Mouse (Mus musculus): ENCODE measurements around the gene Gm7137.
"Not testable (repeated sequence)": the region's sequence is repeated elsewhere in the genome, so short reads cannot be mapped to it uniquely, and the experiment has no call there.

The Gm7137 gene

DNA sequence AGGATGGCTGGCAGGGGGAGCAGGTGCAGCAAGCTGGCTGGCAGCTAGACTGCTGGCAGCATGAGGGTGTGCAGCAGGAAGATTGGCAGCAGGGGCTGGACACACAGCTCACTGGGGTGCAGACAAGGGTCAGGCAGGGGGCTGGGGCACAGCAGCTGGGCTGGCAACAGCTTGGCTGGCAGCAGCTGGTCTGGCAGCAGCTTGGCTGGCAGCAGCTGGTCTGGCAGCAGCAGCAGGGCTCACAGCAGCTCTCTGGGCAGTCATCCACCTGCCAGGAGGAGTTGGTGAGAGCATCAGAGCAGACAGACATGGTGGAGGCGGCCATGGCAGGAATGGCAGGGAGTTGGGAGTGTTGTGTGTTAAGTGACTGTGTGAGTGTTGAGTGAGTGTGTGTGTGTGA, at the start of gene Gm7137:
TSS of gene Gm7137 (minus strand) at position 325 of the 400 bp plus-strand sequence.
- not testable (repeated sequence) for DNase-seq (ENCODE audit: low read depth, low spot score)

DNA sequence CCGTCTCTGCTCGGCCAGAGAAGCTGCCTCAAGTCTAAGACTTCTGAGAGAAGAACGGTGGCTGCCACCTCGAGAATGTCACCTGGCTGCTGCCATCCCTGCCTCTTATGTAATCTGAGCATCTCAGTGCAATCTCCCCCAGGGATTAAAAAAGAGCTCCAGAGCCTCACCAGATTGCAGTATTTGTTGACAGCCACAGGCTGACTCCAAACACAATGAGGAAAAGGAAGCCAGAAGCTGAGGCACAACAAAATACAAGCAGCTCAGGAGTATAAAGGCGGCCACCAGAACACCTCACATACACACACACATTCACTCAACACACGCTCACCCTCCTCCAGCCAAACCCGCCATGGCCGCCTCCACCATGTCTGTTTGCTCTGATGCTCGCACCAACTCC, 47.6 kb upstream of the Gm7137 start, which contains the start of gene Krtap10-10:
TSS of gene Krtap10-10 (plus strand) at position 301 of the 400 bp plus-strand sequence.
- DNase-seq (ENCODE audit: low read depth, low spot score): no peak

DNA sequence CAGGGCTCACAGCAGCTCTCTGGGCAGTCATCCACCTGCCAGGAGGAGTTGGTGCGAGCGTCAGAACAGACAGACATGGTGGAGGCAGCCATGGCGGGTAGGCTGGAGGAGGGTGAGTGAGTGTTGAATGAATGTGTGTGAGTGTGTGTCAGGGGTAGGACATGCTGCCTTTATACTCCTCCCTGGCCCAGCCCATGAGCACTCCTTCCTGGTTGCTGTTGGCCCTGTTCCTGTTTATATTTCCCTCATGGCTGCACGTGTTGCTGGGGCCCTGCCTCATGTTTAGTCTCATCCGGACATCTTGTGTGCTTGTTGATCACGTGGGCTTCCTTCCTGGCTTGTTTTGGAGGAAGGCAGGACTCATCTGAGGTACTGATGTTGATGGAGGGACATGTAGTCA, 39.0 kb upstream of the Gm7137 start, which contains the start of gene Krtap10-4:
TSS of gene Krtap10-4 (minus strand) at position 145 of the 400 bp plus-strand sequence.
- no peak for DNase-seq (ENCODE audit: low read depth, low spot score)

DNA sequence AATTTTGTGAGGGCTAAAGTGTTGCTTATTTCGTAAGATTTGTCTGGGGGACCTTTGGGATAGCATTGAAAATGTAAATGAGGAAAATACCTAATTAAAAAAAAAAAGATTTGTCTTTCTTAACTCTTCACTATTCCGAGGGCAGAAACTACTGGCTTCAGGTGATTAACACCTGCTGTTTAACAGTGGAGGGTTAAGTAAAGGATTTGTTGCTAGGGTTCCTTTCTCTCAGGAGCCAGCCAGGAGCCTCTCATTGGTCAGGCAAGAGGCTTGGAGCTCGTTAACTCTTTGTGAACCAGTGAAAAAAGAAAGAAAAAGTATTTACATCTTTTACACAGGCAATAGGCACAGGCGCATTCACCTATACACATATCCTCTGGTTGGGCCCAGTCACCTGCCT, 31.2 kb upstream of the Gm7137 start:
- no peak for DNase-seq (ENCODE audit: low read depth, low spot score)

DNA sequence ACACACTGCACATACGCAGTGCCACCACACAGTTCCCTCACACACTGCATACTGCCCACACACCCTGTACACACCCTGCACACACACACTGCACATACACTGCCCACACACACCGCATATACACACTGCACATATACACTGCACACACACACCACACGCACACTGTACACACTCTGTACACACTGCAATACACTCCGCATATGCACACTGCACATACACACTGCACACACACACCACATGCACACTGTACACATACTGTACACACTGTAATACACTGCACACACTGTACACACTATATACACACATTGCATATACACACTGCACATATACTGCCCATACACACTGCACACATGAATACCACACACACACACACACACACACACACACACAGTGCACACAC, 30.5 kb upstream of the Gm7137 start:
- no peak for DNase-seq (ENCODE audit: low read depth, low spot score)

DNA sequence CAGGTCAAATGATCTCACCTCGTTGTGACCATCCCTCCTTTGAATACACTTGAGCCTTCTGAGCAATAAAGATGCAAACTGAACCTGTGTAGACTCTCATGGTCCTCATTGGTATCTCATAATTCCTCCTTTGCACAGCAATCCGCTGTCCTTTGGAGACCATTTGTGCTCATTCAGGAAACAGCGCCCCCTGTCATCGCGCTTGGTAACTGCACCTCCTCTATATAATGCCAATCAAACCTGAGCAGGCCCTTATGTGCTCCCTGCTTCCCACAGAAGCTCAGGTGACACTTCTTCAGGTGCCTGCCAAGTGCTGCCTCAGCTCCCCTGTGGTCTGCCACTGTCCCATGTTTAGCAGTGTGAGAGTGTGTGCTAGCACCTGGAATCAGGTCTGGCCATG, 27.5 kb upstream of the Gm7137 start:
- DNase-seq (ENCODE audit: low read depth, low spot score): peak; percentile 5

DNA sequence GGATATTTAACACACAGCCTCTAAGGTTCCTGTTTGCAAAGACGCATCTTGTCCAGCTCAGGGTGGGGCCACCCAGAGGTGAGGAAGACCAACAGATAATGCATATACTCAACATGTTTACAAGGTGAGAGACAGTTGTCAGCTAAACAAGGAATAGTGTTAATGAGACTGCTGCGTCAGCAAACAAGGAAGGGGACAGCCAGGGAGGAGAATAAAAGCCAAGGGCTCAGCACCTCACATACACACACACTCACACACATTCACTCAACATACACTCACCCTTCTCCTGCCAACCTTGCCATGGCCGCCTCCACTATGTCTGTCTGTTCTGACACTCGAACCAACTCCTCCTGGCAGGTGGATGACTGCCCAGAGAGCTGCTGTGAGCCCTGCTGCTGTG, 26.4 kb upstream of the Gm7137 start, which contains the start of gene Gm2696:
TSS of gene Gm2696 (plus strand) at position 301 of the 400 bp plus-strand sequence.
- DNase-seq (ENCODE audit: low read depth, low spot score): no peak

DNA sequence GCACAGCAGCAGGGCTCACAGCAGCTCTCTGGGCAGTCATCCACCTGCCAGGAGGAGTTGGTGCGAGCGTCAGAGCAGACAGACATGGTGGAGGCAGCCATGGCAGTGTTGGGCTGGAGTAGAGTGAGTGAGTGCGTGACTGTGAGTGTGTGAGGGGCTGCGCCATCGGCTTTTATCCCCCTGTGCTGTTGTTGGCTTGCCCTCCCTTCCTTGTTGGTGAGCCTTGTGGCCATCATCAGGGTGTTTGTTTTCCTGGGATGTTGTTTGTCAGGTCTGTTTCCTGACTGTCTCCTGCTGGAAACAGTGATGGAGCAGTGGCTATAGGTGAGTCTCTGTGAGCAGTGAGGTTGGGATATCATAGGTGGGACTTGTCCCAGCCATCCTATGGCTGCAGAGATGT, 23.7 kb upstream of the Gm7137 start, which contains the start of gene Gm9507:
TSS of gene Gm9507 (minus strand) at position 101 of the 400 bp plus-strand sequence.
- no peak for DNase-seq (ENCODE audit: low read depth, low spot score)

DNA sequence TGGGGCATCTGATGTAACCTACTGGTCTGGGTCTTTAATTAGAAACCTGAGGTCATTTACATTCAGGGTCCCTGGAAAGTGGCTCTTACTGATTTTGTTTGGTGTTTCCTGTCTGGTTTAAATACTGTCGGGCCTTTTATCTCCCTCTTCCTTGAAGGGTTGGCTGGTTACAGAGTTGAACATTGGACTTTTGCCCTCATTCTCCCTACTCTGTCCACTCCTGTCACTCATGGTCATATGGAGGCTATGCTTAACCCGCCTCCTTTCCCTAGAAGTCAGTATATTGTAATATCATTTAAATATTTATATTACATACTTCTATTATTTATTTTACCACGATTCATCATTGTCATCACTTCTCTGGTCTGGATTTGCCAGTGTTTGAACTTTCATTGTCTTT, 16.1 kb upstream of the Gm7137 start:
- DNase-seq (ENCODE audit: low read depth, low spot score): no peak

DNA sequence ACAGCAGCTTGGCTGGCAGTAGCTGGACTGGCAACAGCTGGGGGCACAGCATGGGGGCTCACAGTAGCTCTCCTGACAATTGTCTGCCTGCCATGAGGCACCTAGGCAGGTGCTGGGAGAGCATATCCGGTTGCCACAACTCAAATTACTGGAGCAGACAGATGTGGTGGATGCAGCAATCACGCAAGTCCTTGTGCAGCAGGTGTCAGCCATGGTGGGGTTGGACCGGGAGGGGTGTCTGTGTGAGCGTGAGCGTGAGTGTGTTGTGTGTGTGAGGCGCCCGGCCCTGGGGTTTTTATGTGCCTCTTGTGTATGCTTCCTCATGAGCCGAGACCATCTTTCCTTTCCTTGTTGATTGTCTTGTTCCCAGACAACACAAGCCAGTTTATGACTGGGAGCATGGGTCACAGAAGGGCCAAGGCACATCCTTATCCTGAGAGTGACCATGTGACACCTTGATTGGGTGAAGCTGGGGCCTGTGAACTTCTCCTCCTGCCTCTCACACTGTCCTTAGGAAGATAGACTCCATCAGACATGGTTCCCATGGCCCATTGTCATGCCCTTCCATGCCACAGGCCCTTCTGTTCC, 11.0 kb upstream of the Gm7137 start, which contains the start of gene Gm19668:
TSS of gene Gm19668 (minus strand) at position 213 of the 588 bp plus-strand sequence.
- no peak for DNase-seq (ENCODE audit: low read depth, low spot score)

DNA sequence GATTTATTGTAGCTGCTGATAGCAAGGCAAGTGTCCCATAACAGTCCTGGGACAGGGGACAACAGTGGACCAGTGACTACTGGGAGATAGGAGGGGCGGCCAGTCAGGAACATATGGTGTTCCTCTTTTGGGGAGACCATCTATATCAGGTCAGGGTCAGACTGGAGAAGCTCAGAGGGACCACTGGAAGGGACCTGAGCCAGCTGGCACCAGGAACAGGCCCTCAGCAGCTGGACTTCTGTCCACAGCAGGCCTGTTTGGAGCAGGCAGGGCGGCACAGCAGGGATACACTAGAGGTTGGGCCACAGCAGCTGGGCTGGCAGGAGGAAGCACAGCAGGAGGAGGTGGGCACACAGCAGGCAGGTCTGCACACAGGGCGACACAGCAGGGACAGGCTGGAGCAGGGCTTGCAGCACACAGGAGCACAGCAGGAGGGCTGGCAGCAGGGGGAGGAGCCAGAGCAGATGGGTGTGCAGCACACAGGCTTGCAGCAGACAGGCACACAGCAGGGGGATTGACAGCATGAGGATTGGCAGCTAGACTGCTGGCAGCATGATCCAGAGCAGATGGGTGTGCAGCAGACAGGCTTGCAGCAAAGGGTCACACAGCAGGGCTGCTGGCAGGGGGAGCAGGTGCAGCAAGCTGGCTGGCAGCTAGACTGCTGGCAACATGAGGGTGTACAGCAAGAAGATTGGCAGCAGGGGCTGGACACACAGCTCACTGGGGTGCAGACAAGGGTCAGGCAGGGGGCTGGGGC, 10.3 kb upstream of the Gm7137 start:
- not testable (repeated sequence) for DNase-seq (ENCODE audit: low read depth, low spot score)

DNA sequence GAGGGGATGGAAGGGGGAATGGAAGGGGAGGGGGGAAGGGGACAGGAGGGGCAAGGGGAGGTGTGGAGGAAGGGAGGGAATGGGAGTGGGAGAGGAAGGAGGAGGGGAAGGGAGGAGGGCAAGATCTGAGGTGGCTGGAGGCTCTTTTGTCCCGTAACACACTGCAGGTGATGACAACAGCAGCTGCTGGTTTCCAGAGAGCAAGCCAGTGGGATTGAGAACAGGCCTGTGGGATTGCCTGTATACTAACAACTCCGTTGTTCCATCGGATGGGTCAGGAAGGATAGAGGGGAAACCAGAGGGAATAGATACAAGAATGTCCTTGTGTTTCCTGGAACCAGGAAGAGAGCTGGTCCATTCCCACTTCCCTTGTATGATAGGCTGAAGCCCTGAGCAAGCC, 9.7 kb upstream of the Gm7137 start:
- no peak for DNase-seq (ENCODE audit: low read depth, low spot score)

DNA sequence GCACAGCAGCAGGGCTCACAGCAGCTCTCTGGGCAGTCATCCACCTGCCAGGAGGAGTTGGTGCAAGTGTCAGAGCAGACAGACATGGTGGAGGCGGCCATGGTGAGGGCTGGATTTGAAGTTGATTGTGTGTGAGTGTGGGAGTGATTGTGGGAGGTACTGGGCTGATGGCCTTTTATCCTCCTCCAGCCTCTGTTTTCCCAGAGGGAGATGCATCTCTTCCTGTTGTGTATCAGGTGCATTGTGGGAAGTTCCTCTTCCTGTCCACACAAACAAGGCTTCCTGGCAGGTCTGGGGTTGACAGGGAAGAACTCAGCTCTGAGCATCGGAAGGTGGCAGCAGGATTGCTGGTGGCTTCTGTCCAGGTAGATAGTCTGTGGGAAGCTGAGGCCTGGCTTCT, 7.0 kb upstream of the Gm7137 start, which contains the start of gene Gm9639:
TSS of gene Gm9639 (minus strand) at position 101 of the 400 bp plus-strand sequence.
- no peak for DNase-seq (ENCODE audit: low read depth, low spot score)

DNA sequence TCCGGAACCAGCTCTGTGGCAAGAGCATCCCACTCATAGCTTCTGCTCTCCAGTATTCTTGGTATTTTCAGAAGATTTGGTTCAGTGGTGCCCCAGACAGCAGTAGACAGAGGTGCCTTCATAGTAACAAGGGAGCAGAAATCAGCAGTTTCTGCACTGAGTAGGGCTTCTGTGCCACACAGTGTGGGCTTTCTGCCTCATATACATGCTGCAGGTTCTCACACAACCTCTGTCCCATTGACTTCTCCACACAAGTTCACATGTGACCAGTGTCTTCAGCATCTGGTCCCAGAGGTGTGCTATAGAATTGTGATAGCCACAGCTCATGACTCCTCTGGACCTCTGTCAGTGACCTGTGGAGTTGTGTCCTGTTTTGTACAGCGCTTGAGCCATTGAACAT, 621 bp upstream of the Gm7137 start:
- no peak for DNase-seq (ENCODE audit: low read depth, low spot score)

DNA sequence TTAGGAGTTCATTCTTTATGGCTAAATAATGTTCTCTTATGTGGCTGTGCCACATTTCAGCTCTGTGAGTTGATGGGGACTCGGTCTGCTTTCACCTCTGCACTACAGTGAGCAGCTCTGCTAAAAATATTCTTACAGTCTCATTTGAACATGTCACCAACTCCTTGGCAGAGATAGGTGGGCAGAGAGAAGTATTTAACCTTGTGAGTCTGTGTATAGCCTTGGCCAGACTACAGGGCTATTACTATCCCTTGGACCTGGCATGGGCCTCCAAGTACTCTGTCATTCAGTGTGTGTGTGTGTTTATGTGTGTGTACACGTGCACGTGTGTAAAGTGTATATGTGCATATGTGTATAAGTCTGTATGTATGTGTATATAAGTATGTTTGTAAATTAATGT, 4.6 kb downstream of the Gm7137 start:
- DNase-seq (ENCODE audit: low read depth, low spot score): not testable (repeated sequence)

DNA sequence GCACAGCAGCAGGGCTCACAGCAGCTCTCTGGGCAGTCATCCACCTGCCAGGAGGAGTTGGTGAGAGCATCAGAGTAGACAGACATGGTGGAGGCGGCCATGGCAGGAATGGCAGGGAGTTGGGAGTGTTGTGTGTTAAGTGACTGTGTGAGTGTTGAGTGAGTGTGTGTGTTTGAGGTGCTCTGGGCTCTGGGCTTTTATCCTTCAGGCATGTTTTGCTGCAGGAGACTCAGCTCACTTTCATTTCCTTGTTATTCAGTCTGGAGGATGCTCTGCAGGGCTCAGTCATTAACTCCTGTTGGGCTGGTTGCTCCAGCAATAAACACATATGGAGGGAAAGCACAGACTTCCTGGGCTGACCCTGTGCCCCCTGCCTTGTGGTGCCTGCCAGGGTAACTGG, 5.6 kb downstream of the Gm7137 start, which contains the start of gene Gm3250:
TSS of gene Gm3250 (minus strand) at position 101 of the 400 bp plus-strand sequence.
- DNase-seq (ENCODE audit: low read depth, low spot score): not testable (repeated sequence)

DNA sequence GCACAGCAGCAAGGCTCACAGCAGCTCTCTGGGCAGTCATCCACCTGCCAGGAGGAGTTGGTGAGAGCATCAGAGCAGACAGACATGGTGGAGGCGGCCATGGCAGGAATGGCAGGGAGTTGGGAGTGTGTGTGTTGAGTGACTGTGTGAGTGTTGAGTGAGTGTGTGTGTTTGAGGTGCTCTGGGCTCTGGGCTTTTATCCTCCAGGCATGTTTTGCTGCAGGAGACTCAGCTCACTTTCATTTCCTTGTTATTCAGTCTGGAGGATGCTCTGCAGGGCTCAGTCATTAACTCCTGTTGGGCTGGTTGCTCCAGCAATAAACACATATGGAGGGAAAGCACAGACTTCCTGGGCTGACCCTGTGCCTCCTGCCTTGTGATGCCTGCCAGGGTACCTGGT, 11.2 kb downstream of the Gm7137 start, which contains the start of gene Gm7138:
TSS of gene Gm7138 (minus strand) at position 101 of the 400 bp plus-strand sequence.
- not testable (repeated sequence) for DNase-seq (ENCODE audit: low read depth, low spot score)

DNA sequence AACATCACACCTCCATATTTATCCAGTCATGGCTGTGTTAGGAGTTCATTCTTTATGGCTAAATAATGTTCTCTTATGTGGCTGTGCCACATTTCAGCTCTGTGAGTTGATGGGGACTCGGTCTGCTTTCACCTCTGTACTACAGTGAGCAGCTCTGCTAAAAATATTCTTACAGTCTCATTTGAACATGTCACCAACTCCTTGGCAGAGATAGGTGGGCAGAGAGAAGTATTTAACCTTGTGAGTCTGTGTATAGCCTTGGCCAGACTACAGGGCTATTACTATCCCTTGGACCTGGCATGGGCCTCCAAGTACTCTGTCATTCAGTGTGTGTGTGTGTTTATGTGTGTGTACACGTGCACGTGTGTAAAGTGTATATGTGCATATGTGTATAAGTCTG, 15.9 kb downstream of the Gm7137 start:
- DNase-seq (ENCODE audit: low read depth, low spot score): not testable (repeated sequence)

DNA sequence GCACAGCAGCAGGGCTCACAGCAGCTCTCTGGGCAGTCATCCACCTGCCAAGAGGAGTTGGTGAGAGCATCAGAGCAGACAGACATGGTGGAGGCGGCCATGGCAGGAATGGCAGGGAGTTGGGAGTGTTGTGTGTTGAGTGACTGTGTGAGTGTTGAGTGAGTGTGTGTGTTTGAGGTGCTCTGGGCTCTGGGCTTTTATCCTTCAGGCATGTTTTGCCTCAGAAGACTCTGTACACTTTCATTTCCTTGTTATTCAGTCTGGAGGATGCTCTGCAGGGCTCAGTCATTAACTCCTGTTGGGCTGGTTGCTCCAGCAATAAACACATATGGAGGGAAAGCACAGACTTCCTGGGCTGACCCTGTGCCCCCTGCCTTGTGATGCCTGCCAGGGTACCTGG, 16.8 kb downstream of the Gm7137 start, which contains the start of gene Gm3238:
TSS of gene Gm3238 (minus strand) at position 101 of the 400 bp plus-strand sequence.
- DNase-seq (ENCODE audit: low read depth, low spot score): not testable (repeated sequence)

DNA sequence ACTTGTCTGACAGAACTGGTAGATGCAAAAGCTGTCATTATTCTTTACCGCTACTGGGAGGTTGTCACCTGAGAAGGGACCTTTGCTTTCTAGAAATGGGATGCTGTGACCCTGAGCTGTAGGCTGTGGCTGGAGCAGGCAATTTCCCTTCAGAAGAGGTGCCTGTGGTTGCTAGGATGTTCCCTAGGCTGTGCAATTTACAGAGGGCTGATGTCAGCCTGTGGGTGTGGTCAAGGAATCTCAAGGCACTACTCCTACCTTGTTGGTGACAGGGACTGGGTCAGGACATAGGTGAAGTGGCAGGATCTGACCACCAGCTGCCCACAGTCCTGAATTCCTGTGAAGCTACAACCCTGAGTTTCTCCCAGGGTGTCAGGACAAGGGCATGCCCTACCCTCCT, 18.3 kb downstream of the Gm7137 start:
- DNase-seq (ENCODE audit: low read depth, low spot score): no peak

DNA sequence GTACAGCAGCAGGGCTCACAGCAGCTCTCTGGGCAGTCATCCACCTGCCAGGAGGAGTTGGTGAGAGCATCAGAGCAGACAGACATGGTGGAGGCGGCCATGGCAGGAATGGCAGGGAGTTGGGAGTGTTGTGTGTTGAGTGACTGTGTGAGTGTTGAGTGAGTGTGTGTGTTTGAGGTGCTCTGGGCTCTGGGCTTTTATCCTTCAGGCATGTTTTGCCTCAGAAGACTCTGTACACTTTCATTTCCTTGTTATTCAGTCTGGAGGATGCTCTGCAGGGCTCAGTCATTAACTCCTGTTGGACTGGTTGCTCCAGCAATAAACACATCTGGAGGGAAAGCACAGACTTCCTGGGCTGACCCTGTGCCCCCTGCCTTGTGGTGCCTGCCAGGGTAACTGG, 28.4 kb downstream of the Gm7137 start, which contains the start of gene Gm3233:
TSS of gene Gm3233 (minus strand) at position 101 of the 400 bp plus-strand sequence.
- not testable (repeated sequence) for DNase-seq (ENCODE audit: low read depth, low spot score)

DNA sequence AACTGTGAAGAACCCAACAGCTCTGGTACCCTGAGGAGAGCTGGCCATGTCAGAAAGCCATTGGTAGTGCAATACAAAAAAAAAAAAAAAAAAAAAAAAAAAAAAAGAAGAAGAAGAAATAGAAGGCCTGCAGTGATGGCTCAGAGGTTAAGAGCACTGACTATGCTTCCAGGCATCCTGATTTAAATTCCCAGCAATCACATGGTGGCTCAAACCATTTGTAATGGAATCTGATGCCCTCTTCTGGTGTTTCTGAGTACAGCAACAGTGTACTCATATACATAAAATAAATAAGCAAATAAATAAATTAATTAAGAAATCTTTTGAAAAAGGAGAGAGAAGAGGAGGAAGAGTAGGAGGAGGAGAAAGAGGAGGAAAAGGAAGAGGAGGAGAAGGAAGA, 34.6 kb downstream of the Gm7137 start:
- DNase-seq (ENCODE audit: low read depth, low spot score): no peak

Data from retina, postnatal 7 days (tissue).